Mouse (Mus musculus): ENCODE data around the gene Krt25.

DNA sequence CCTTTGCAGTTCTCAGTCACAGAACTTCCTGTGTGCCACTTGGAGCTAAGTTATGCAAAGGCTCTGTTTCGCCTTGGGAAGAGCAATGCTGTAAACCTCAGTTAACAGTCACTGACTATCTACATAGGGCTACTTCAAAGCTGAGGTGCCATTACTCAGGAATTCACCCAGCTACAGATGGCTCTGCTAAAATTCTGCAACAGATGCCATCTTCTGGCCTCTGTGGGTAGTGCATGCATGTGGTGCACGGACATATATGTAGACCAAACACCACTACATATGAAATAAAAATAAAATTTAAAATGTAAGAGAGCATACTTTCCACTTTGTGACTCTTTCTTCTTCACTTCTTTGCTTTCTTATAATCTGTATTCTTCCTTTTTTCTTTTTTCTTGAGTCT, 15.2 kb downstream of the Krt25 start:
- no peak for TF ChIP-seq POLR2A (IDR thresholded peaks at IDR 0.05; ENCODE audit: insufficient read depth, low read depth, low read length)
- no peak for TF ChIP-seq CTCF (IDR thresholded peaks at IDR 0.05; ENCODE audit: insufficient read depth, low read depth, low read length)

Measured in olfactory bulb, adult 2 months (tissue).